In genomic region chr2:31700545-31701446, GRCm38 (mm10) we compare ENCODE assay signal across 9 mouse cellular contexts. TPM values are rescaled to one million over a fixed set of nuclear protein-coding genes. Genes with fewer than 3 reads are reported as not detected.
A peak's percentile ranks its signal among the peaks of the same experiment; 100 is the strongest.
DNase-seq lines count a peak whose midpoint lies in the region; ATAC-seq and TF ChIP-seq lines count a peak whose summit lies in the region.
"Had no signal": no experiment of that assay in that cellular context is flagged by ENCODE, and none has a peak within 500 bp of the region (broad histone marks: within the 10 kb centered on the region; RNA-seq: fewer than 3 reads in every experiment).

No protein-coding gene starts in this region.

- peaks cover 19% of the 10 kb centered on the region for H3K4me1 ChIP-seq in heart, embryonic 10.5 days
- peaks cover 0 to 5% of the 10 kb centered on the region in 2 experiments; a peak in 2 of 4 replicates for H3K4me1 ChIP-seq in liver, embryonic 14.5 days (replicated peaks; ENCODE audit: control insufficient read depth in 2 of 2, insufficient read depth in 2 of 2, low read length in 1 of 2)
- H3K4me1 ChIP-seq in stomach, postnatal 0 days (replicated peaks; ENCODE audit: control insufficient read depth, insufficient read depth), result no peaks in the 10 kb centered on the region

- no peaks in the 10 kb centered on the region for H3K9me3 ChIP-seq in heart, embryonic 10.5 days
- no peaks in the 10 kb centered on the region for H3K9me3 ChIP-seq in liver, embryonic 14.5 days (ENCODE audit: control insufficient read depth, low read length)
- H3K9me3 ChIP-seq in stomach, postnatal 0 days (ENCODE audit: control insufficient read depth, low read length), result no peaks in the 10 kb centered on the region
- H3K9me3 ChIP-seq: neural tube, embryonic 12.5 days had no signal

- ATAC-seq in liver, embryonic 14.5 days (ENCODE audit: insufficient read depth), result peak; percentile 51; the same call in 1 of the 2 replicates
- ATAC-seq in stomach, postnatal 0 days (ENCODE audit: low FRiP score, low TSS enrichment), result peak; percentile 88

- no peaks in the 10 kb centered on the region for H3K27me3 ChIP-seq in heart, embryonic 10.5 days (ENCODE audit: insufficient read depth, poor library complexity, severe bottlenecking)
- no peaks in the 10 kb centered on the region for H3K27me3 ChIP-seq in liver, embryonic 14.5 days (ENCODE audit: control insufficient read depth, insufficient read depth, low read length)
- no peaks in the 10 kb centered on the region for H3K27me3 ChIP-seq in stomach, postnatal 0 days (ENCODE audit: control insufficient read depth, insufficient read depth, low read length)
- H3K27me3 ChIP-seq: neural tube, embryonic 12.5 days had no signal

- no peak for TF ChIP-seq EP300 in liver, embryonic 14.5 days (IDR thresholded peaks at IDR 0.05; ENCODE audit: low read depth)
- TF ChIP-seq EP300 in stomach, postnatal 0 days (optimal IDR thresholded peaks at IDR 0.05), result no peak

- no peak overlapping the region for H3K9ac ChIP-seq in liver, embryonic 14.5 days (replicated peaks)
- H3K9ac ChIP-seq in stomach, postnatal 0 days (ENCODE audit: low read length), result no peak overlapping the region
- H3K9ac ChIP-seq: neural tube, embryonic 12.5 days had no signal

- peak overlapping the region; percentile 83 for H3K27ac ChIP-seq in heart, embryonic 10.5 days
- no peak overlapping the region for H3K27ac ChIP-seq in liver, embryonic 14.5 days
- H3K27ac ChIP-seq in stomach, postnatal 0 days (replicated peaks), result no peak overlapping the region
- H3K27ac ChIP-seq: neural tube, embryonic 12.5 days had no signal

- H3K4me3 ChIP-seq in heart, embryonic 10.5 days, result no peak overlapping the region
- no peak overlapping the region for H3K4me3 ChIP-seq in liver, embryonic 14.5 days (ENCODE audit: insufficient read depth in 1 of 2, low read depth in 2 of 2, low read length in 2 of 2)
- no peak overlapping the region for H3K4me3 ChIP-seq in stomach, postnatal 0 days (ENCODE audit: low read depth, low read length)
- H3K4me3 ChIP-seq: neural tube, embryonic 12.5 days had no signal

- no peak; the same call in 1 of the 2 replicates for TF ChIP-seq CTCF in liver, embryonic 14.5 days (IDR thresholded peaks at IDR 0.05; ENCODE audit: low read depth)
- peak; percentile 24 for TF ChIP-seq CTCF in stomach, postnatal 0 days (IDR thresholded peaks at IDR 0.05; ENCODE audit: low read depth)

- WGBS in heart, embryonic 10.5 days, result 23% methylated on average over 7 of the region's 7 CpGs
- 39% methylated on average over 7 of the region's 7 CpGs for WGBS in liver, embryonic 14.5 days (ENCODE audit: insufficient replicate concordance)
- WGBS in stomach, postnatal 0 days, result 47% methylated on average over 7 of the region's 7 CpGs

- no peak for DNase-seq in heart, embryonic 10.5 days (ENCODE audit: low spot score)
- no peak for DNase-seq in heart, adult 11 months
- DNase-seq in testis, postnatal 10 days (ENCODE audit: low spot score), result peak; percentile 51
- no peak for DNase-seq in testis, postnatal 14 days (ENCODE audit: low spot score)
- DNase-seq in liver, embryonic 14.5 days (ENCODE audit: low read depth in 3 of 3, low spot score in 3 of 3), result no peak
- DNase-seq in stomach, postnatal 0 days (ENCODE audit: low spot score), result peak; percentile 47
- DNase-seq in cerebellum, postnatal 14 days, result no peak
- DNase-seq in left cerebral cortex, adult 9 months (ENCODE audit: low spot score in 2 of 2), result no peak

- H3K4me2 ChIP-seq in liver, embryonic 14.5 days (ENCODE audit: low read depth), result no peak overlapping the region
- no peak overlapping the region for H3K4me2 ChIP-seq in stomach, postnatal 0 days (replicated peaks; ENCODE audit: low read depth)
- H3K4me2 ChIP-seq: neural tube, embryonic 12.5 days had no signal

- H3K36me3 ChIP-seq in heart, embryonic 10.5 days, result peaks cover 27% of the 10 kb centered on the region
- peaks cover 2% of the 10 kb centered on the region; the same call in 1 of the 2 replicates for H3K36me3 ChIP-seq in liver, embryonic 14.5 days (replicated peaks; ENCODE audit: control insufficient read depth, insufficient read depth, low read depth)
- 0 out of 2 replicates have a peak, but pooled peaks cover 4% of the 10 kb centered on the region for H3K36me3 ChIP-seq in stomach, postnatal 0 days (ENCODE audit: control insufficient read depth, insufficient read depth, low read length)

RNA-seq across cellular contexts. Expression of gene Abl1, which starts 12.6 kb away (rescaled TPM):
- 40.5 and 43.1 TPM in 2 replicates for polyA plus RNA-seq in heart, embryonic 10.5 days (2016; fragmentation: Nextera tagmentation; extraction: Ambion mirVana)
- polyA plus RNA-seq in liver, embryonic 14.5 days (2012; rRNA removed), result 9.6 and 10.0 TPM in 2 replicates
- polyA plus RNA-seq in liver, embryonic 14.5 days (2014; fragmentation: Nextera tagmentation; extraction: Ambion mirVana), result 4.8 and 6.9 TPM in 2 replicates
- polyA plus RNA-seq in stomach, postnatal 0 days (2015; fragmentation: Nextera tagmentation; extraction: Ambion mirVana), result 11.1 and 11.5 TPM in 2 replicates

RNA-seq across cellular contexts. Expression of gene Exosc2, which starts 30.3 kb away (rescaled TPM):
- polyA plus RNA-seq in heart, embryonic 10.5 days (2016; fragmentation: Nextera tagmentation; extraction: Ambion mirVana), result 63.0 and 76.3 TPM in 2 replicates
- 17.5 and 25.3 TPM in 2 replicates for polyA plus RNA-seq in liver, embryonic 14.5 days (2012; rRNA removed)
- polyA plus RNA-seq in liver, embryonic 14.5 days (2014; fragmentation: Nextera tagmentation; extraction: Ambion mirVana), result 26.9 and 27.2 TPM in 2 replicates
- 22.2 and 23.4 TPM in 2 replicates for polyA plus RNA-seq in stomach, postnatal 0 days (2015; fragmentation: Nextera tagmentation; extraction: Ambion mirVana)

Comparison
In these comparisons a context has a peak if more than half of its experiments do, and no peak if none do; other contexts are left out.
1. DNase-seq: peak in testis, postnatal 10 days (single experiment) and stomach, postnatal 0 days (single experiment); none in heart, embryonic 10.5 days (single experiment), heart, adult 11 months (single experiment), testis, postnatal 14 days (single experiment), liver, embryonic 14.5 days (0 of 3), cerebellum, postnatal 14 days (0 of 2) and left cerebral cortex, adult 9 months (0 of 2).